10 mouse cellular contexts compared by ENCODE assay signal in the genomic region with DNA sequence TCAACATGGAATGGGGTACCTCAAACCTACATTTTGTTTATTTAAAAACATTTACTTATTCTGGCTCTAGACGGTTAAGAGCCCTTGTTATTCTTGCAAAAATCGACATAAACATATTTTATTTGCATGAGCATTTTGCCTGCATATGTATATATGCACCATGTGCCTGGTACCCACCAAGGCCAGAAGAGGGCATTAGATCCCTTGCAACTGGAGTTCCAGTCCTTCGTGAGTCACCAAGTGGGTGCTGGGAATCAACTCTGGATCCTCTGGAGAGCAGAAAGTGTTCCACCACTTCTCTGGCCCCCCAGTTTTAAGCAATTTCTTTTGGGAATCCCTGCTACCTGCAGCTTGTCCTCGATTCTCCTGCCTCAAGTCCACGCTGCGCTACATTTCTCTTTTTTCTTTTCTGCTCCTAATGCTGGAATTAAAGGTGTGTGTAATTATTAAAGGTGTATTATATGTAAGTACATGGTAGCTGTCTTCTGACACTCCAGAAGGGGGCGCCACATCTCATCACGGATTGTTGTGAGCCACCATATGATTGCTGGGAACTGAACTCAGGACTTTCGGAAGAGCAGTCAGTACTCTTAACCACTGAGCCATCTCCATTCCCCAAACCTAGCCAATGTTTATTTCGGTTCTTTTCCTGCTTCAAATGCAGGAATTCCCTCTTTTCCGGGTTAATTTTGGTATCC. TPM values are rescaled to one million over a fixed set of nuclear protein-coding genes. Genes with fewer than 3 reads are reported as not detected.
DNase-seq lines count a peak whose midpoint lies in the region; ATAC-seq and TF ChIP-seq lines count a peak whose summit lies in the region.
"Had no signal": no experiment of that assay in that cellular context is flagged by ENCODE, and none has a peak within 500 bp of the region (broad histone marks: within the 10 kb centered on the region; RNA-seq: fewer than 3 reads in every experiment).

No protein-coding gene starts in this region.

- peaks cover 34% of the 10 kb centered on the region for H3K36me3 ChIP-seq in forebrain, postnatal 0 days (ENCODE audit: insufficient read depth)
- H3K36me3 ChIP-seq in midbrain, embryonic 14.5 days (ENCODE audit: control insufficient read depth, insufficient read depth, low read length): peaks cover 42% of the 10 kb centered on the region
- H3K36me3 ChIP-seq in heart, embryonic 12.5 days: peaks cover 48% of the 10 kb centered on the region
- H3K36me3 ChIP-seq: limb, embryonic 15.5 days had no signal

- no peak overlapping the region for H3K27ac ChIP-seq in left cerebral cortex, adult 2 months
- H3K27ac ChIP-seq in forebrain, postnatal 0 days (ENCODE audit: low read depth, low read length): no peak overlapping the region
- H3K27ac ChIP-seq in midbrain, embryonic 14.5 days (replicated peaks; ENCODE audit: low read depth, low read length): no peak overlapping the region
- H3K27ac ChIP-seq in heart, embryonic 12.5 days (ENCODE audit: poor library complexity, severe bottlenecking): no peak overlapping the region
- H3K27ac ChIP-seq: heart, embryonic 13.5 days had no signal

- no peak for ATAC-seq in CD4-positive, CD25-positive, alpha-beta regulatory T cell, adult 4 months
- no peak for ATAC-seq in forebrain, postnatal 0 days
- no peak for ATAC-seq in midbrain, embryonic 14.5 days (ENCODE audit: low FRiP score, low TSS enrichment)
- no peak for ATAC-seq in heart, embryonic 12.5 days (ENCODE audit: insufficient number of reproducible peaks, low FRiP score)

- intact Hi-C loops in left cerebral cortex, adult 2 months (cut with DNase I): no loop called here

- H3K4me3 ChIP-seq in left cerebral cortex, adult 2 months: no peak overlapping the region
- H3K4me3 ChIP-seq in forebrain, postnatal 0 days (ENCODE audit: low read depth, low read length): no peak overlapping the region
- peak overlapping the region; percentile 60; the same call in 1 of the 2 replicates for H3K4me3 ChIP-seq in midbrain, embryonic 14.5 days (replicated peaks; ENCODE audit: low read depth, low read length)
- no peak overlapping the region for H3K4me3 ChIP-seq in heart, embryonic 12.5 days

- 94% methylated on average over 11 of the region's 11 CpGs for WGBS in forebrain, postnatal 0 days
- 96% methylated on average over 11 of the region's 11 CpGs for WGBS in midbrain, embryonic 14.5 days
- 88% methylated on average over 11 of the region's 11 CpGs for WGBS in heart, embryonic 12.5 days

- peaks cover 4% of the 10 kb centered on the region for H3K4me1 ChIP-seq in forebrain, postnatal 0 days (ENCODE audit: insufficient read depth)
- H3K4me1 ChIP-seq in midbrain, embryonic 14.5 days (ENCODE audit: control insufficient read depth, insufficient read depth, low read length): peaks cover 15% of the 10 kb centered on the region
- H3K4me1 ChIP-seq in heart, embryonic 12.5 days (replicated peaks): peaks cover 17% of the 10 kb centered on the region; the same call in 1 of the 2 replicates

- TF ChIP-seq CTCF in left cerebral cortex, adult 2 months (IDR thresholded peaks at IDR 0.05): peak; percentile 41
- TF ChIP-seq CTCF in forebrain, postnatal 0 days (IDR thresholded peaks at IDR 0.05; ENCODE audit: low read depth): peak; percentile 53

- no peak overlapping the region for H3K4me2 ChIP-seq in forebrain, postnatal 0 days (ENCODE audit: low read depth)
- peak overlapping the region; percentile 98 for H3K4me2 ChIP-seq in midbrain, embryonic 14.5 days (ENCODE audit: low read length)
- no peak overlapping the region for H3K4me2 ChIP-seq in heart, embryonic 12.5 days

- H3K9me3 ChIP-seq in forebrain, postnatal 0 days (ENCODE audit: low read length): no peaks in the 10 kb centered on the region
- H3K9me3 ChIP-seq in midbrain, embryonic 14.5 days (ENCODE audit: control insufficient read depth, low read length): no peaks in the 10 kb centered on the region
- no peaks in the 10 kb centered on the region; the same call in 1 of the 2 replicates for H3K9me3 ChIP-seq in heart, embryonic 12.5 days (replicated peaks)
- H3K9me3 ChIP-seq: heart, embryonic 13.5 days; limb, embryonic 15.5 days had no signal

- peak; percentile 26 for DNase-seq in CD4-positive, CD25-positive, alpha-beta regulatory T cell, adult 2 months (ENCODE audit: low read depth, low spot score)
- no peak for DNase-seq in left cerebral cortex, adult 2 months (ENCODE audit: extremely low spot score in 1 of 2, low spot score in 2 of 2)
- DNase-seq in left cerebral cortex, adult 8-10 months (ENCODE audit: low spot score in 2 of 2): no peak
- no peak for DNase-seq in forebrain, postnatal 0 days
- DNase-seq in midbrain, embryonic 14.5 days: no peak
- DNase-seq in urinary bladder, postnatal 4 days (ENCODE audit: low spot score in 2 of 2): no peak

- H3K9ac ChIP-seq in forebrain, postnatal 0 days: no peak overlapping the region
- H3K9ac ChIP-seq in midbrain, embryonic 14.5 days (replicated peaks; ENCODE audit: low read length): no peak overlapping the region
- no peak overlapping the region for H3K9ac ChIP-seq in heart, embryonic 12.5 days

- no peaks in the 10 kb centered on the region for H3K27me3 ChIP-seq in forebrain, postnatal 0 days (ENCODE audit: insufficient read depth, low read length)
- H3K27me3 ChIP-seq in midbrain, embryonic 14.5 days (ENCODE audit: control insufficient read depth, insufficient read depth, low read length): no peaks in the 10 kb centered on the region
- H3K27me3 ChIP-seq in heart, embryonic 12.5 days (replicated peaks): no peaks in the 10 kb centered on the region; the same call in 1 of the 2 replicates
- H3K27me3 ChIP-seq: heart, embryonic 13.5 days; limb, embryonic 15.5 days had no signal

RNA-seq across cellular contexts. Expression of gene Sv2a, which starts 14.8 kb away (rescaled TPM):
- polyA plus RNA-seq in CD4-positive, CD25-positive, alpha-beta regulatory T cell, adult 4 months (2017; shearing (Covaris generic)): 1 to 10 TPM in 1 of 2 experiments, under 1 TPM in 1; 0.80 to 2.0 TPM
- 100 to 1,000 TPM; 408 TPM for total RNA-seq in left cerebral cortex, adult 2 months (2021)
- total RNA-seq in left cerebral cortex, adult 8-10 months (2022): 100 to 1,000 TPM; 434 to 460 (median 443) TPM
- total RNA-seq in forebrain, postnatal 0 days (2014; rRNA removed): 82.6 and 112 TPM in 2 replicates
- polyA plus RNA-seq in forebrain, postnatal 0 days (2015; fragmentation: Nextera tagmentation; extraction: Ambion mirVana): 106 and 124 TPM in 2 replicates
- polyA plus RNA-seq in midbrain, embryonic 14.5 days (2014; fragmentation: Nextera tagmentation; extraction: Ambion mirVana): 91.6 and 120 TPM in 2 replicates
- 20.3 and 21.7 TPM in 2 replicates for polyA plus RNA-seq in heart, embryonic 12.5 days (2016; fragmentation: Nextera tagmentation; extraction: Ambion mirVana)

RNA-seq across cellular contexts. Expression of gene Sf3b4, which starts 23.6 kb away (rescaled TPM):
- polyA plus RNA-seq in CD4-positive, CD25-positive, alpha-beta regulatory T cell, adult 4 months (2017; shearing (Covaris generic)): 10 to 100 TPM; 53.4 to 58.5 TPM
- total RNA-seq in left cerebral cortex, adult 2 months (2021): 10 to 100 TPM; 44.0 to 45.5 TPM
- total RNA-seq in left cerebral cortex, adult 8-10 months (2022): 10 to 100 TPM; 40.3 to 48.5 (median 43.0) TPM
- 41.9 and 66.5 TPM in 2 replicates for total RNA-seq in forebrain, postnatal 0 days (2014; rRNA removed)
- polyA plus RNA-seq in forebrain, postnatal 0 days (2015; fragmentation: Nextera tagmentation; extraction: Ambion mirVana): 169 and 172 TPM in 2 replicates
- 146 and 148 TPM in 2 replicates for polyA plus RNA-seq in midbrain, embryonic 14.5 days (2014; fragmentation: Nextera tagmentation; extraction: Ambion mirVana)
- 107 and 108 TPM in 2 replicates for polyA plus RNA-seq in heart, embryonic 12.5 days (2016; fragmentation: Nextera tagmentation; extraction: Ambion mirVana)

RNA-seq across cellular contexts. Expression of gene Bola1, which starts 23.7 kb away (rescaled TPM):
- 10 to 100 TPM; 30.5 to 33.8 TPM for polyA plus RNA-seq in CD4-positive, CD25-positive, alpha-beta regulatory T cell, adult 4 months (2017; shearing (Covaris generic))
- total RNA-seq in left cerebral cortex, adult 2 months (2021): 10 to 100 TPM; 14.8 to 15.1 TPM
- total RNA-seq in left cerebral cortex, adult 8-10 months (2022): 10 to 100 TPM; 14.9 to 20.7 (median 18.3) TPM
- total RNA-seq in forebrain, postnatal 0 days (2014; rRNA removed): 31.4 and 40.2 TPM in 2 replicates
- polyA plus RNA-seq in forebrain, postnatal 0 days (2015; fragmentation: Nextera tagmentation; extraction: Ambion mirVana): 67.7 and 75.8 TPM in 2 replicates
- 63.0 and 69.6 TPM in 2 replicates for polyA plus RNA-seq in midbrain, embryonic 14.5 days (2014; fragmentation: Nextera tagmentation; extraction: Ambion mirVana)
- polyA plus RNA-seq in heart, embryonic 12.5 days (2016; fragmentation: Nextera tagmentation; extraction: Ambion mirVana): 44.4 and 45.6 TPM in 2 replicates

RNA-seq across cellular contexts. Expression of gene Hist2h2ab, which starts 23.9 kb away (rescaled TPM):
- polyA plus RNA-seq in CD4-positive, CD25-positive, alpha-beta regulatory T cell, adult 4 months (2017; shearing (Covaris generic)): not detected
- total RNA-seq in left cerebral cortex, adult 2 months (2021): 10 to 100 TPM; 10.4 to 10.8 TPM
- total RNA-seq in left cerebral cortex, adult 8-10 months (2022): 10 to 100 TPM; 11.1 to 15.2 (median 14.1) TPM
- total RNA-seq in forebrain, postnatal 0 days (2014; rRNA removed): 166 and 395 TPM in 2 replicates
- 1.2 TPM in 1 of 2 replicates, not detected in the other for polyA plus RNA-seq in forebrain, postnatal 0 days (2015; fragmentation: Nextera tagmentation; extraction: Ambion mirVana)
- not detected in 2 replicates for polyA plus RNA-seq in midbrain, embryonic 14.5 days (2014; fragmentation: Nextera tagmentation; extraction: Ambion mirVana)
- polyA plus RNA-seq in heart, embryonic 12.5 days (2016; fragmentation: Nextera tagmentation; extraction: Ambion mirVana): not detected in 2 replicates
- polyA plus RNA-seq: heart, embryonic 13.5 days; limb, embryonic 15.5 days had no signal

RNA-seq across cellular contexts. Expression of gene Hist2h2ac, which starts 24.9 kb away (rescaled TPM):
- polyA plus RNA-seq in CD4-positive, CD25-positive, alpha-beta regulatory T cell, adult 4 months (2017; shearing (Covaris generic)): 1 to 10 TPM; 5.5 to 5.8 TPM
- total RNA-seq in left cerebral cortex, adult 2 months (2021): 10 to 100 TPM; 20.6 to 30.5 TPM
- total RNA-seq in left cerebral cortex, adult 8-10 months (2022): 10 to 100 TPM; 26.7 to 37.7 (median 31.8) TPM
- total RNA-seq in forebrain, postnatal 0 days (2014; rRNA removed): 471 and 484 TPM in 2 replicates
- polyA plus RNA-seq in forebrain, postnatal 0 days (2015; fragmentation: Nextera tagmentation; extraction: Ambion mirVana): 1.9 and 2.2 TPM in 2 replicates
- 1.7 and 2.8 TPM in 2 replicates for polyA plus RNA-seq in midbrain, embryonic 14.5 days (2014; fragmentation: Nextera tagmentation; extraction: Ambion mirVana)
- polyA plus RNA-seq in heart, embryonic 12.5 days (2016; fragmentation: Nextera tagmentation; extraction: Ambion mirVana): 4.4 and 5.9 TPM in 2 replicates
